Mouse (Mus musculus): Measurements from ENCODE around the gene Pip5k1b. TPM values are rescaled to one million over a fixed set of nuclear protein-coding genes. Genes with fewer than 3 reads are reported as not detected.

Pip5k1b gene
- polyA plus RNA-seq, 1 experiment from 2014 or later, result 3.4 TPM

- no peak overlapping the region for H3K27ac ChIP-seq
- H3K36me3 ChIP-seq, result no peaks in the 10 kb centered on the region
- no peaks in the 10 kb centered on the region for H3K4me1 ChIP-seq
- no peaks in the 10 kb centered on the region for H3K27me3 ChIP-seq
- H3K4me3 ChIP-seq, result no peak overlapping the region
- H3K9ac ChIP-seq, result no peak overlapping the region
- no peak overlapping the region for H3K4me2 ChIP-seq
- no peak for ATAC-seq (ENCODE audit: borderline replicate concordance, extremely low read depth, low FRiP score, low TSS enrichment)
- WGBS, result 77% methylated on average over 3 of the region's 4 CpGs
- H3K9me3 ChIP-seq, result no peaks in the 10 kb centered on the region
Observed at GRCm38 (mm10) chr19:24484612-24485194, 71.0 kb downstream of the Pip5k1b start.

- Histone ChIP-seq H3K4me2 (no peak overlapping the region), H3K36me3 (no peaks in the 10 kb centered on the region), H3K4me3 (no peak overlapping the region), H3K27me3 (no peaks in the 10 kb centered on the region), H3K4me1 (peaks cover 4% of the 10 kb centered on the region; the same call in 1 of the 2 replicates), H3K9me3 (no peaks in the 10 kb centered on the region), H3K27ac (no peak overlapping the region), H3K9ac (no peak overlapping the region)
- WGBS, result 52% methylated on average over 2 of the region's 2 CpGs
- no peak for ATAC-seq (ENCODE audit: borderline replicate concordance, extremely low read depth, low FRiP score, low TSS enrichment)
Observed at GRCm38 (mm10) chr19:24480916-24481315, 74.8 kb downstream of the Pip5k1b start.

GRCm38 (mm10) chr19:24476929-24477882, 78.5 kb downstream of the Pip5k1b start, which contains the start of gene Fam122a:
Gene Fam122a, minus strand, starts transcription at chr19:24477356.
- peak within 1 kb of the TSS; percentile 68 for H3K4me3 ChIP-seq
- peaks cover 14% of the 10 kb centered on the region for H3K4me1 ChIP-seq
- under 1% methylated on average over 80 of the region's 92 CpGs for WGBS
- peak; percentile 96 for ATAC-seq (ENCODE audit: borderline replicate concordance, extremely low read depth, low FRiP score, low TSS enrichment)
- peak within 1 kb of the TSS; percentile 86 for H3K4me2 ChIP-seq
- no peaks in the 10 kb centered on the region for H3K27me3 ChIP-seq
- H3K27ac ChIP-seq, result peak within 1 kb of the TSS; percentile 89
- H3K9me3 ChIP-seq, result no peaks in the 10 kb centered on the region
- H3K9ac ChIP-seq, result peak within 1 kb of the TSS; percentile 94
- no peaks in the 10 kb centered on the region for H3K36me3 ChIP-seq

GRCm38 (mm10) chr19:24476461-24476860, 79.2 kb downstream of the Pip5k1b start:
- H3K27me3 ChIP-seq, result no peaks in the 10 kb centered on the region
- H3K36me3 ChIP-seq, result no peaks in the 10 kb centered on the region
- peak overlapping the region; percentile 86 for H3K4me2 ChIP-seq
- no peaks in the 10 kb centered on the region for H3K9me3 ChIP-seq
- no peak for ATAC-seq (ENCODE audit: borderline replicate concordance, extremely low read depth, low FRiP score, low TSS enrichment)
- peaks cover 14% of the 10 kb centered on the region for H3K4me1 ChIP-seq
- peak overlapping the region; percentile 89; the same call in 1 of the 2 replicates for H3K27ac ChIP-seq
- WGBS, result under 1% methylated on average over 11 of the region's 11 CpGs
- H3K9ac ChIP-seq, result peak overlapping the region; percentile 94
- H3K4me3 ChIP-seq, result peak overlapping the region; percentile 68

- Histone ChIP-seq H3K27me3 (no peaks in the 10 kb centered on the region), H3K27ac (no peak overlapping the region), H3K9me3 (no peaks in the 10 kb centered on the region), H3K36me3 (no peaks in the 10 kb centered on the region), H3K4me2 (no peak overlapping the region), H3K4me1 (peaks cover 14% of the 10 kb centered on the region), H3K4me3 (no peak overlapping the region), H3K9ac (no peak overlapping the region)
- WGBS, result 68% methylated on average over 6 of the region's 6 CpGs
- ATAC-seq (ENCODE audit: borderline replicate concordance, extremely low read depth, low FRiP score, low TSS enrichment), result no peak
Observed at GRCm38 (mm10) chr19:24475281-24475680, 80.4 kb downstream of the Pip5k1b start.

- no peaks in the 10 kb centered on the region for H3K36me3 ChIP-seq
- H3K27me3 ChIP-seq, result no peaks in the 10 kb centered on the region
- WGBS, result 80% methylated on average over 5 of the region's 5 CpGs
- no peak overlapping the region for H3K4me2 ChIP-seq
- no peaks in the 10 kb centered on the region for H3K9me3 ChIP-seq
- no peak overlapping the region for H3K4me3 ChIP-seq
- peaks cover 10% of the 10 kb centered on the region for H3K4me1 ChIP-seq
- ATAC-seq (ENCODE audit: borderline replicate concordance, extremely low read depth, low FRiP score, low TSS enrichment), result no peak
- no peak overlapping the region for H3K9ac ChIP-seq
- H3K27ac ChIP-seq, result no peak overlapping the region
Observed at GRCm38 (mm10) chr19:24472512-24472911, 83.2 kb downstream of the Pip5k1b start.

- no peak for ATAC-seq (ENCODE audit: borderline replicate concordance, extremely low read depth, low FRiP score, low TSS enrichment)
- H3K9ac ChIP-seq, result no peak overlapping the region
- H3K4me2 ChIP-seq, result no peak overlapping the region
- no peaks in the 10 kb centered on the region for H3K27me3 ChIP-seq
- H3K4me3 ChIP-seq, result no peak overlapping the region
- peaks cover 10% of the 10 kb centered on the region for H3K4me1 ChIP-seq
- H3K27ac ChIP-seq, result no peak overlapping the region
- 86% methylated on average over 6 of the region's 6 CpGs for WGBS
- H3K9me3 ChIP-seq, result no peaks in the 10 kb centered on the region
- no peaks in the 10 kb centered on the region for H3K36me3 ChIP-seq
Observed at GRCm38 (mm10) chr19:24471538-24471937, 84.1 kb downstream of the Pip5k1b start.

GRCm38 (mm10) chr19:24469216-24469615, 86.5 kb downstream of the Pip5k1b start:
- Histone ChIP-seq H3K27ac (no peak overlapping the region), H3K9ac (no peak overlapping the region), H3K4me3 (no peak overlapping the region), H3K27me3 (no peaks in the 10 kb centered on the region), H3K4me2 (no peak overlapping the region), H3K9me3 (no peaks in the 10 kb centered on the region), H3K36me3 (no peaks in the 10 kb centered on the region), H3K4me1 (no peaks in the 10 kb centered on the region)
- 48% methylated on average over 4 of the region's 4 CpGs for WGBS
- no peak for ATAC-seq (ENCODE audit: borderline replicate concordance, extremely low read depth, low FRiP score, low TSS enrichment)

GRCm38 (mm10) chr19:24468616-24469015, 87.1 kb downstream of the Pip5k1b start:
- ATAC-seq (ENCODE audit: borderline replicate concordance, extremely low read depth, low FRiP score, low TSS enrichment), result no peak
- H3K27ac ChIP-seq, result no peak overlapping the region
- 53% methylated on average over 3 of the region's 3 CpGs for WGBS

GRCm38 (mm10) chr19:24463011-24463410, 92.7 kb downstream of the Pip5k1b start:
- H3K27me3 ChIP-seq, result no peaks in the 10 kb centered on the region
- H3K4me3 ChIP-seq, result no peak overlapping the region
- H3K9ac ChIP-seq, result no peak overlapping the region
- H3K27ac ChIP-seq, result no peak overlapping the region
- H3K36me3 ChIP-seq, result no peaks in the 10 kb centered on the region
- H3K4me2 ChIP-seq, result no peak overlapping the region
- WGBS, result 77% methylated on average over 3 of the region's 3 CpGs
- no peak for ATAC-seq (ENCODE audit: borderline replicate concordance, extremely low read depth, low FRiP score, low TSS enrichment)
- no peaks in the 10 kb centered on the region for H3K9me3 ChIP-seq
- no peaks in the 10 kb centered on the region for H3K4me1 ChIP-seq

More at GRCm38 (mm10) chr19:24468616-24469015, 87.1 kb downstream of the Pip5k1b start:
- Histone ChIP-seq H3K4me1 (no peaks in the 10 kb centered on the region), H3K4me3 (no peak overlapping the region), H3K9me3 (no peaks in the 10 kb centered on the region), H3K4me2 (no peak overlapping the region), H3K9ac (no peak overlapping the region), H3K36me3 (no peaks in the 10 kb centered on the region), H3K27me3 (no peaks in the 10 kb centered on the region)

GRCm38 (mm10) chr19:24456591-24457231, 99.0 kb downstream of the Pip5k1b start:
- Histone ChIP-seq H3K27ac (peak overlapping the region; percentile 71), H3K36me3 (no peaks in the 10 kb centered on the region), H3K9me3 (no peaks in the 10 kb centered on the region), H3K4me2 (no peak overlapping the region), H3K27me3 (no peaks in the 10 kb centered on the region), H3K9ac (no peak overlapping the region), H3K4me3 (no peak overlapping the region), H3K4me1 (peaks cover 6% of the 10 kb centered on the region; the same call in 1 of the 2 replicates)
- WGBS, result 69% methylated on average over 6 of the region's 6 CpGs
- ATAC-seq (ENCODE audit: borderline replicate concordance, extremely low read depth, low FRiP score, low TSS enrichment), result peak; percentile 79
